In the genomic region with DNA sequence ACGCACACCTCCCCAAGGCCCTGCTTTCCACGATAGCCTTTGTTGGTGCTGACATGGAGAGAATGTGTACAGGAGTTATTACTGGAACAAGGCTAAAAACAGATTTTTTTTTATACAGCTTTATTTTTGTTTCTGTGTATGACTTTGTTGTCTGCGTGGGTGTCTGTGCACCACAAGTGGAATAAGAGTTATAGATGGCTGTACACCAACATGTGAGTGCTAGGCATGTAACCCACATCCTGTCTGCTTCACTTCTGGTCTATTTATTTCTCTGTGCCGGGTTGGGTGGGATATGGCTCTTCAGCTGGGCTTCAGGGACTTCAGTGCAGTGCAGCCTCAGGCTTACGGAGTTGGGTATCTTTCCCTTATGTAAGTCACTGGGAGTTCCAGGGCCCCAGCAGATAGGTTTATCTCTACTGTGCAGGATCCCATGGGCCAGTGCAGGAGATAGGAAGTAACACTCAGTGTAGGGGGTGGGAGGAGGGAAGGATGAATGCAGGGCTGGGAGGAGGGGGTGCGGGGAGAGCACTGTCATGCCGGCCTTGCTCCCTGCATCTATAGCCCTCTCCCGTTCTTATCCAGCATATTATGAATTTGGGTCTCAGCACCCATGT, we compare ENCODE assay signal across 14 mouse cellular contexts. TPM values are rescaled to one million over a fixed set of nuclear protein-coding genes. Genes with fewer than 3 reads are reported as not detected.
DNase-seq lines count a peak whose midpoint lies in the region; ATAC-seq lines count a peak whose summit lies in the region.
"Had no signal": no experiment of that assay in that cellular context is flagged by ENCODE, and none has a peak within 500 bp of the region (broad histone marks: within the 10 kb centered on the region; RNA-seq: fewer than 3 reads in every experiment).

No protein-coding gene starts in this region.

- H3K9ac ChIP-seq in liver, embryonic 16.5 days (ENCODE audit: low read depth, low read length) = peak overlapping the region; percentile 33
- no peak overlapping the region for H3K9ac ChIP-seq in forebrain, embryonic 16.5 days (replicated peaks; ENCODE audit: low read depth, low read length)

- peak overlapping the region; percentile 35 for H3K4me2 ChIP-seq in liver, embryonic 16.5 days (ENCODE audit: low read depth, low read length)
- no peak overlapping the region for H3K4me2 ChIP-seq in forebrain, embryonic 16.5 days (ENCODE audit: low read length)

- H3K4me3 ChIP-seq in liver, embryonic 16.5 days (ENCODE audit: low read depth, low read length) = no peak overlapping the region
- H3K4me3 ChIP-seq in embryonic facial prominence, embryonic 10.5 days = no peak overlapping the region
- H3K4me3 ChIP-seq in forebrain, embryonic 16.5 days (replicated peaks; ENCODE audit: low read length) = no peak overlapping the region

- peak overlapping the region; percentile 78 for H3K27ac ChIP-seq in liver, embryonic 16.5 days (ENCODE audit: low read length)
- no peak overlapping the region for H3K27ac ChIP-seq in embryonic facial prominence, embryonic 10.5 days (replicated peaks)
- H3K27ac ChIP-seq in forebrain, embryonic 16.5 days (ENCODE audit: low read length) = no peak overlapping the region

- no peaks in the 10 kb centered on the region for H3K27me3 ChIP-seq in liver, embryonic 16.5 days (ENCODE audit: control insufficient read depth, insufficient read depth, low read depth, low read length)
- H3K27me3 ChIP-seq in embryonic facial prominence, embryonic 10.5 days (replicated peaks; ENCODE audit: low read depth, poor library complexity, severe bottlenecking) = no peaks in the 10 kb centered on the region
- no peaks in the 10 kb centered on the region for H3K27me3 ChIP-seq in forebrain, embryonic 16.5 days (replicated peaks; ENCODE audit: control insufficient read depth, insufficient read depth, low read length)

- DNase-seq in CD4-positive helper T cell, adult 2 months (ENCODE audit: low read depth, low spot score) = peak; percentile 75
- peak; percentile 64 for DNase-seq in CD4-positive, CD25-positive, alpha-beta regulatory T cell, adult 2 months (ENCODE audit: low read depth, low spot score)
- DNase-seq in embryonic facial prominence, embryonic 10.5 days (ENCODE audit: low spot score) = no peak
- DNase-seq in cerebellum, postnatal 14 days = no peak
- DNase-seq in urinary bladder, postnatal 4 days (ENCODE audit: low spot score in 2 of 2) = no peak
- DNase-seq: adrenal gland, adult 8-10 months; cerebellum, adult 11-12 months; kidney, adult 11 months; midbrain, embryonic 14.5 days; right cerebral cortex, postnatal 14 days had no signal

- no peaks in the 10 kb centered on the region for H3K9me3 ChIP-seq in liver, embryonic 16.5 days (replicated peaks; ENCODE audit: control insufficient read depth, low read length)
- H3K9me3 ChIP-seq in embryonic facial prominence, embryonic 10.5 days = no peaks in the 10 kb centered on the region
- peaks cover 3% of the 10 kb centered on the region; the same call in 1 of the 2 replicates for H3K9me3 ChIP-seq in forebrain, embryonic 16.5 days (ENCODE audit: control insufficient read depth, low read length)

- peaks cover 13% of the 10 kb centered on the region for H3K36me3 ChIP-seq in liver, embryonic 16.5 days (ENCODE audit: control insufficient read depth, insufficient read depth)
- peaks cover 81% of the 10 kb centered on the region for H3K36me3 ChIP-seq in embryonic facial prominence, embryonic 10.5 days (replicated peaks)
- H3K36me3 ChIP-seq in forebrain, embryonic 16.5 days (ENCODE audit: control insufficient read depth, insufficient read depth) = peaks cover 10% of the 10 kb centered on the region

- peak; percentile 37; the same call in 1 of the 2 replicates for ATAC-seq in common myeloid progenitor, adult 5-6 weeks (replicated peaks; ENCODE audit: low read depth, poor library complexity, severe bottlenecking)
- ATAC-seq in liver, embryonic 16.5 days (ENCODE audit: low read depth) = peak; percentile 90
- no peak for ATAC-seq in forebrain, embryonic 16.5 days
- ATAC-seq: forebrain, embryonic 14.5 days had no signal

- 46% methylated on average over 8 of the region's 8 CpGs for WGBS in liver, embryonic 16.5 days (ENCODE audit: insufficient replicate concordance)
- WGBS in embryonic facial prominence, embryonic 10.5 days = 89% methylated on average over 8 of the region's 8 CpGs
- 87% methylated on average over 8 of the region's 8 CpGs for WGBS in forebrain, embryonic 16.5 days

- H3K4me1 ChIP-seq in liver, embryonic 16.5 days (ENCODE audit: control insufficient read depth, low read depth, low read length) = peaks cover 30% of the 10 kb centered on the region
- no peaks in the 10 kb centered on the region for H3K4me1 ChIP-seq in embryonic facial prominence, embryonic 10.5 days
- no peaks in the 10 kb centered on the region for H3K4me1 ChIP-seq in forebrain, embryonic 16.5 days (replicated peaks; ENCODE audit: control insufficient read depth, insufficient read depth, low read length)

RNA-seq across cellular contexts. Expression of gene Zfp473, which starts 21.8 kb away (rescaled TPM):
- 2.0 and 3.0 TPM in 2 replicates for total RNA-seq in common myeloid progenitor, adult 5-6 weeks (2017)
- polyA plus RNA-seq in liver, embryonic 16.5 days (2015; fragmentation: Nextera tagmentation; extraction: Ambion mirVana) = 1.1 and 1.2 TPM in 2 replicates
- polyA plus RNA-seq in embryonic facial prominence, embryonic 10.5 days (2016; fragmentation: Nextera tagmentation; extraction: Ambion mirVana) = 3.6 and 4.2 TPM in 2 replicates
- 1.1 and 1.8 TPM in 2 replicates for polyA plus RNA-seq in forebrain, embryonic 16.5 days (2015; fragmentation: Nextera tagmentation; extraction: Ambion mirVana)

RNA-seq across cellular contexts. Expression of gene Vrk3, which starts 24.5 kb away (rescaled TPM):
- total RNA-seq in common myeloid progenitor, adult 5-6 weeks (2017) = 40.0 and 44.7 TPM in 2 replicates
- polyA plus RNA-seq in liver, embryonic 16.5 days (2015; fragmentation: Nextera tagmentation; extraction: Ambion mirVana) = 25.8 and 29.2 TPM in 2 replicates
- polyA plus RNA-seq in embryonic facial prominence, embryonic 10.5 days (2016; fragmentation: Nextera tagmentation; extraction: Ambion mirVana) = 37.5 and 39.3 TPM in 2 replicates
- 34.6 and 36.0 TPM in 2 replicates for polyA plus RNA-seq in forebrain, embryonic 16.5 days (2015; fragmentation: Nextera tagmentation; extraction: Ambion mirVana)

RNA-seq across cellular contexts. Expression of gene Nup62, which starts 43.2 kb away (rescaled TPM):
- total RNA-seq in common myeloid progenitor, adult 5-6 weeks (2017) = 130 and 136 TPM in 2 replicates
- polyA plus RNA-seq in liver, embryonic 16.5 days (2015; fragmentation: Nextera tagmentation; extraction: Ambion mirVana) = 43.4 and 44.7 TPM in 2 replicates
- polyA plus RNA-seq in embryonic facial prominence, embryonic 10.5 days (2016; fragmentation: Nextera tagmentation; extraction: Ambion mirVana) = 169 and 173 TPM in 2 replicates
- polyA plus RNA-seq in forebrain, embryonic 16.5 days (2015; fragmentation: Nextera tagmentation; extraction: Ambion mirVana) = 53.9 and 56.1 TPM in 2 replicates

RNA-seq across cellular contexts. Expression of gene Il4i1, which starts 43.5 kb away (rescaled TPM):
- total RNA-seq in common myeloid progenitor, adult 5-6 weeks (2017) = 0.55 and 0.73 TPM in 2 replicates
- polyA plus RNA-seq in liver, embryonic 16.5 days (2015; fragmentation: Nextera tagmentation; extraction: Ambion mirVana) = 0.34 and 0.76 TPM in 2 replicates
- 1.0 and 1.5 TPM in 2 replicates for polyA plus RNA-seq in embryonic facial prominence, embryonic 10.5 days (2016; fragmentation: Nextera tagmentation; extraction: Ambion mirVana)
- polyA plus RNA-seq in forebrain, embryonic 16.5 days (2015; fragmentation: Nextera tagmentation; extraction: Ambion mirVana) = 0.44 and 2.3 TPM in 2 replicates

RNA-seq across cellular contexts. Expression of gene Atf5, which starts 43.8 kb away (rescaled TPM):
- 2.1 and 2.7 TPM in 2 replicates for total RNA-seq in common myeloid progenitor, adult 5-6 weeks (2017)
- 7.3 and 9.7 TPM in 2 replicates for polyA plus RNA-seq in liver, embryonic 16.5 days (2015; fragmentation: Nextera tagmentation; extraction: Ambion mirVana)
- polyA plus RNA-seq in embryonic facial prominence, embryonic 10.5 days (2016; fragmentation: Nextera tagmentation; extraction: Ambion mirVana) = 3.2 and 3.6 TPM in 2 replicates
- 3.4 and 3.7 TPM in 2 replicates for polyA plus RNA-seq in forebrain, embryonic 16.5 days (2015; fragmentation: Nextera tagmentation; extraction: Ambion mirVana)

Comparison
In these comparisons a context has a peak if more than half of its experiments do, and no peak if none do; other contexts are left out.
1. DNase-seq: peak in CD4-positive helper T cell, adult 2 months (single experiment) and CD4-positive, CD25-positive, alpha-beta regulatory T cell, adult 2 months (single experiment); none in embryonic facial prominence, embryonic 10.5 days (single experiment), cerebellum, postnatal 14 days (0 of 2) and urinary bladder, postnatal 4 days (0 of 2).